Mouse (Mus musculus): ENCODE results near the gene Gm10801.
"Not testable (repeated sequence)": the region's sequence is repeated elsewhere in the genome, so short reads cannot be mapped to it uniquely, and the experiment has no call there.

Gene Gm10801

DNA sequence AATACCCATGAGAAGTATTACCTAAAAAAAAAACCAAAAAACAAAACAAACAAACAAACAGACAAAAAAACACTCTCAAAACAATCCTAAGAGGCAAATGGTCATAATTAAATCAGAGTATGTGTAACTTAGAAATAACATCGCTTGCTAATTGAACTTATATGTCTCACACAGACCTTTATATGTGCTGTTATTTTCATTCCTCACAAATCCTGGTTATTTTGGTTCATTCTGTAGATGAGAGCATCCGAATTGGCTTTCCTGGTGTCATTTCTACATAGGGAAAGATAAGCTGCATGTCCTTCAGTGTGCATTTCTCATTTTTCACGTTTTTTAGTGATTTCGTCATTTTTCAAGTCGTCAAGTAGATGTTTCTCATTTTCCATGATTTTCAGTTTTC lies at the start of gene Gm10801:
TSS of gene Gm10801 (plus strand) at position 301 of the 400 bp plus-strand sequence.
- not testable (repeated sequence) for DNase-seq (ENCODE audit: low read depth, low spot score)

GRCm38 (mm10) chr2:98667201-98667600 lies 5.2 kb downstream of the Gm10801 start, which contains the start of gene Gm10800:
Gm10800 (minus strand) TSS chr2:98667301.
- not testable (repeated sequence) for DNase-seq (ENCODE audit: low read depth, low spot score)

DNA sequence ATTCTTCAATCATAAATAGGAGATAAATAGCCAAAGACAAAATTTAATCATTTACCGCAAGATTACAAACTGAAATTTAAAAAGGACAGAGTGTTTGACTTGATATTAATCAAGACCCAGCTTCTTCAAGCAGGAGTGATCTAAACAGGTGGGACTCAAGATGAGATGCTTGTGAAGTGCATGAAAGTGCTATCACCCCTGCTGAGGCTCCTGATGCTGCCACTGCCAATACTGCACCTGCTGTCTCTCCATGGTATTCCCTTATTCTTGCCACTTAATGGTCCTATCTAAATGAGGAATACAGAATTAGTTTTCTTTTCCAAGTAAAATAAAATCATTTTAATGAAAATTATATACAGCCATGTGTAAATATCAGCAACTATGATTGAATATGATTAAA lies 35.5 kb downstream of the Gm10801 start:
- DNase-seq (ENCODE audit: low read depth, low spot score): peak; percentile 14

Measured in brain, adult 2 months (tissue).